Mouse (Mus musculus): ENCODE measurements around the gene Wnt4. TPM values are rescaled to one million over a fixed set of nuclear protein-coding genes. Genes with fewer than 3 reads are reported as not detected.

Wnt4 gene
- polyA plus RNA-seq, 1 experiment from 2014 or later: 5.0 TPM

- 70% methylated on average over 3 of the region's 3 CpGs for WGBS
- ATAC-seq (ENCODE audit: low FRiP score): no peak
- no peaks in the 10 kb centered on the region for H3K9me3 ChIP-seq (replicated peaks)
- peaks cover 29% of the 10 kb centered on the region for H3K27me3 ChIP-seq (replicated peaks)
- no peak overlapping the region for H3K27ac ChIP-seq (replicated peaks)
- peaks cover 45% of the 10 kb centered on the region for H3K4me1 ChIP-seq
- no peak overlapping the region for H3K9ac ChIP-seq (replicated peaks)
- no peak overlapping the region for H3K4me3 ChIP-seq (replicated peaks)
- no peaks in the 10 kb centered on the region for H3K36me3 ChIP-seq
- no peak overlapping the region for H3K4me2 ChIP-seq
These were observed 4.0 kb downstream of the Wnt4 start for GRCm38 (mm10) chr4:137281273-137281672.

GRCm38 (mm10) chr4:137282122-137282521, 4.8 kb downstream of the Wnt4 start:
- ATAC-seq (ENCODE audit: low FRiP score): no peak
- WGBS: 83% methylated on average over 5 of the region's 5 CpGs
- no peak overlapping the region for H3K27ac ChIP-seq (replicated peaks)
- H3K4me1 ChIP-seq: peaks cover 39% of the 10 kb centered on the region
- peaks cover 24% of the 10 kb centered on the region; the same call in 1 of the 2 replicates for H3K27me3 ChIP-seq (replicated peaks)
- H3K36me3 ChIP-seq: no peaks in the 10 kb centered on the region
- no peak overlapping the region for H3K4me3 ChIP-seq (replicated peaks)
- no peak overlapping the region for H3K9ac ChIP-seq (replicated peaks)
- no peak overlapping the region for H3K4me2 ChIP-seq
- H3K9me3 ChIP-seq (replicated peaks): no peaks in the 10 kb centered on the region

- H3K27me3 ChIP-seq (replicated peaks): peaks cover 22% of the 10 kb centered on the region; the same call in 1 of the 2 replicates
- no peak overlapping the region for H3K4me3 ChIP-seq (replicated peaks)
- peaks cover 38% of the 10 kb centered on the region for H3K4me1 ChIP-seq
- H3K9ac ChIP-seq (replicated peaks): no peak overlapping the region
- H3K27ac ChIP-seq (replicated peaks): no peak overlapping the region
- no peak for ATAC-seq (ENCODE audit: low FRiP score)
- 18% methylated on average over 17 of the region's 17 CpGs for WGBS
- no peak overlapping the region; the same call in 1 of the 2 replicates for H3K4me2 ChIP-seq
- no peaks in the 10 kb centered on the region for H3K36me3 ChIP-seq
- H3K9me3 ChIP-seq (replicated peaks): no peaks in the 10 kb centered on the region
These were observed 5.5 kb downstream of the Wnt4 start for GRCm38 (mm10) chr4:137282584-137283406.

GRCm38 (mm10) chr4:137283407-137283732, 6.1 kb downstream of the Wnt4 start:
- 28% methylated on average over 4 of the region's 4 CpGs for WGBS
- H3K4me1 ChIP-seq: peaks cover 32% of the 10 kb centered on the region
- no peaks in the 10 kb centered on the region for H3K36me3 ChIP-seq
- H3K9ac ChIP-seq (replicated peaks): no peak overlapping the region
- no peak overlapping the region for H3K4me2 ChIP-seq
- H3K9me3 ChIP-seq (replicated peaks): no peaks in the 10 kb centered on the region
- ATAC-seq (ENCODE audit: low FRiP score): no peak
- 0 out of 2 replicates have a peak, but pooled peaks cover 20% of the 10 kb centered on the region for H3K27me3 ChIP-seq (replicated peaks)
- H3K4me3 ChIP-seq (replicated peaks): no peak overlapping the region
- no peak overlapping the region for H3K27ac ChIP-seq (replicated peaks)

GRCm38 (mm10) chr4:137285876-137286661, 8.8 kb downstream of the Wnt4 start:
- 76% methylated on average over 14 of the region's 15 CpGs for WGBS
- ATAC-seq (ENCODE audit: low FRiP score): no peak
- H3K27me3 ChIP-seq (replicated peaks): 0 out of 2 replicates have a peak, but pooled peaks cover 10% of the 10 kb centered on the region

GRCm38 (mm10) chr4:137286662-137286953, 9.3 kb downstream of the Wnt4 start:
- no peaks in the 10 kb centered on the region for H3K9me3 ChIP-seq (replicated peaks)
- WGBS: 50% methylated on average over 8 of the region's 8 CpGs
- H3K27ac ChIP-seq (replicated peaks): no peak overlapping the region
- 0 out of 2 replicates have a peak, but pooled peaks cover 10% of the 10 kb centered on the region for H3K27me3 ChIP-seq (replicated peaks)
- H3K36me3 ChIP-seq: no peaks in the 10 kb centered on the region
- no peak overlapping the region for H3K4me3 ChIP-seq (replicated peaks)
- no peak overlapping the region for H3K9ac ChIP-seq (replicated peaks)
- no peak for ATAC-seq (ENCODE audit: low FRiP score)
- peaks cover 21% of the 10 kb centered on the region for H3K4me1 ChIP-seq
- no peak overlapping the region for H3K4me2 ChIP-seq

More at GRCm38 (mm10) chr4:137285876-137286661, 8.8 kb downstream of the Wnt4 start:
- Histone ChIP-seq H3K4me1 (peaks cover 21% of the 10 kb centered on the region), H3K36me3 (no peaks in the 10 kb centered on the region), H3K4me3 (replicated peaks) (no peak overlapping the region), H3K27ac (replicated peaks) (no peak overlapping the region), H3K9me3 (replicated peaks) (no peaks in the 10 kb centered on the region), H3K9ac (replicated peaks) (no peak overlapping the region), H3K4me2 (no peak overlapping the region)

GRCm38 (mm10) chr4:137287206-137287605, 9.9 kb downstream of the Wnt4 start:
- H3K9ac ChIP-seq (replicated peaks): no peak overlapping the region
- no peak overlapping the region for H3K4me3 ChIP-seq (replicated peaks)
- 70% methylated on average over 13 of the region's 13 CpGs for WGBS
- 0 out of 2 replicates have a peak, but pooled peaks cover 4% of the 10 kb centered on the region for H3K27me3 ChIP-seq (replicated peaks)
- no peaks in the 10 kb centered on the region for H3K9me3 ChIP-seq (replicated peaks)
- no peaks in the 10 kb centered on the region for H3K36me3 ChIP-seq
- no peak for ATAC-seq (ENCODE audit: low FRiP score)
- H3K4me2 ChIP-seq: no peak overlapping the region
- H3K4me1 ChIP-seq: peaks cover 19% of the 10 kb centered on the region
- H3K27ac ChIP-seq (replicated peaks): no peak overlapping the region

GRCm38 (mm10) chr4:137287818-137288217, 10.5 kb downstream of the Wnt4 start:
- no peak for ATAC-seq (ENCODE audit: low FRiP score)
- Histone ChIP-seq H3K4me3 (replicated peaks) (no peak overlapping the region), H3K9ac (replicated peaks) (no peak overlapping the region), H3K4me1 (peaks cover 13% of the 10 kb centered on the region), H3K27ac (replicated peaks) (no peak overlapping the region), H3K36me3 (no peaks in the 10 kb centered on the region), H3K4me2 (no peak overlapping the region), H3K27me3 (replicated peaks) (no peaks in the 10 kb centered on the region), H3K9me3 (replicated peaks) (no peaks in the 10 kb centered on the region)
- WGBS: 6% methylated on average over 4 of the region's 4 CpGs

- H3K27ac ChIP-seq (replicated peaks): no peak overlapping the region
- ATAC-seq (ENCODE audit: low FRiP score): no peak
- WGBS: 87% methylated on average over 6 of the region's 6 CpGs
These were observed 12.4 kb downstream of the Wnt4 start for GRCm38 (mm10) chr4:137289701-137290100.

GRCm38 (mm10) chr4:137290250-137290649, 13.0 kb downstream of the Wnt4 start:
- no peaks in the 10 kb centered on the region for H3K27me3 ChIP-seq (replicated peaks)
- WGBS: 85% methylated on average over 3 of the region's 3 CpGs
- no peak overlapping the region for H3K27ac ChIP-seq (replicated peaks)
- peaks cover 8% of the 10 kb centered on the region; the same call in 1 of the 2 replicates for H3K4me1 ChIP-seq
- no peaks in the 10 kb centered on the region for H3K36me3 ChIP-seq
- no peaks in the 10 kb centered on the region for H3K9me3 ChIP-seq (replicated peaks)
- H3K9ac ChIP-seq (replicated peaks): no peak overlapping the region
- no peak overlapping the region for H3K4me2 ChIP-seq
- no peak for ATAC-seq (ENCODE audit: low FRiP score)
- no peak overlapping the region for H3K4me3 ChIP-seq (replicated peaks)

More at GRCm38 (mm10) chr4:137289701-137290100, 12.4 kb downstream of the Wnt4 start:
- Histone ChIP-seq H3K27me3 (replicated peaks) (no peaks in the 10 kb centered on the region), H3K9ac (replicated peaks) (no peak overlapping the region), H3K4me1 (peaks cover 8% of the 10 kb centered on the region; the same call in 1 of the 2 replicates), H3K36me3 (no peaks in the 10 kb centered on the region), H3K4me2 (no peak overlapping the region), H3K4me3 (replicated peaks) (no peak overlapping the region), H3K9me3 (replicated peaks) (no peaks in the 10 kb centered on the region)

GRCm38 (mm10) chr4:137292625-137293024, 15.3 kb downstream of the Wnt4 start:
- H3K4me3 ChIP-seq (replicated peaks): no peak overlapping the region
- no peak for ATAC-seq (ENCODE audit: low FRiP score)
- H3K27ac ChIP-seq (replicated peaks): no peak overlapping the region
- no peaks in the 10 kb centered on the region for H3K36me3 ChIP-seq
- WGBS: 91% methylated on average over 7 of the region's 7 CpGs
- no peak overlapping the region for H3K4me2 ChIP-seq
- H3K9ac ChIP-seq (replicated peaks): no peak overlapping the region
- H3K27me3 ChIP-seq (replicated peaks): no peaks in the 10 kb centered on the region
- no peaks in the 10 kb centered on the region for H3K9me3 ChIP-seq (replicated peaks)
- peaks cover 2% of the 10 kb centered on the region; the same call in 1 of the 2 replicates for H3K4me1 ChIP-seq

- ATAC-seq (ENCODE audit: low FRiP score): no peak
- H3K27me3 ChIP-seq (replicated peaks): no peaks in the 10 kb centered on the region
- no peak overlapping the region for H3K4me2 ChIP-seq
- no peaks in the 10 kb centered on the region for H3K9me3 ChIP-seq (replicated peaks)
- H3K27ac ChIP-seq (replicated peaks): no peak overlapping the region
- WGBS: 78% methylated on average over 7 of the region's 7 CpGs
- H3K4me1 ChIP-seq: no peaks in the 10 kb centered on the region
- no peaks in the 10 kb centered on the region for H3K36me3 ChIP-seq
- H3K9ac ChIP-seq (replicated peaks): no peak overlapping the region
- no peak overlapping the region for H3K4me3 ChIP-seq (replicated peaks)
These were observed 16.7 kb downstream of the Wnt4 start for GRCm38 (mm10) chr4:137294032-137294431.
